Mouse (Mus musculus) kidney, adult 2 months (tissue): ENCODE results near the gene Col1a2.

Experiments
- CTCF ChIP-seq: fragments of 200-500 bp; conservative IDR thresholded peaks from 2 replicates; pipeline ENCODE4 v1.5.1; 2011; ENCODE audit warnings: low read depth, mild to moderate bottlenecking, control low read depth, low read length, moderate library complexity, mixed read lengths; ENCODE audit not compliant: insufficient read depth, insufficient read length
- POLR2A ChIP-seq: fragments of 200-500 bp; IDR thresholded peaks from one replicate; pipeline ENCODE4 v1.6.1; 2011; ENCODE audit warnings: low read depth, low read length, control low read depth

DNA sequence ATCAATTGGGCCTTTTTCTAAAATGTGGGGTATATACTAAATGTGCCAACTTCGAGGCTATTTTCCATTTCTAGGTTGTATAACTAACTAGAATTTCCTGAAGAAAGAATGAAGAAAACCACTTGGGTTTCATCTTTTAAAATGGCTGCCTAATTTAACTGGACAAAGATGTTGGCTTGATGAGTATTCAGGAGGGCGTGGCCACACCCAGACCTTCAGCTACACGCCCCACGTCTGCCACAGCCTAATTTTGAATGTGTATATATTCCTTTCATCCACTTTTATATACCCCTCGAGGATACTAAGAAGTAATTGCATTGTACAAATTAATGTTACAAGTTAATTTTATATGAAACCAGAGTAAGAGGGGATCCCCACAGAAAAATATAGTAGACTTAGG lies 2.2 kb downstream of the Col1a2 start:
- TF ChIP-seq POLR2A (no peak), CTCF (no peak)
